Mouse (Mus musculus) hindbrain, embryonic 12.5 days (tissue): ENCODE results near the gene Mitf. TPM values are rescaled to one million over a fixed set of nuclear protein-coding genes. Genes with fewer than 3 reads are reported as not detected.
A peak's percentile ranks its signal among the peaks of the same experiment; 100 is the strongest.

Source experiments
- ATAC-seq: fragments of 200-750 bp; cut with Nextera tagmentation; 2 replicates; pipeline ENCODE4 v1.8.0; 2017; ENCODE audit warnings: moderate TSS enrichment; ENCODE audit not compliant: low FRiP score
- H3K27ac ChIP-seq: fragments of 300-500 bp; sonication (generic); 2 replicates; pipeline ENCODE4 v1.5.1; 2016; ENCODE audit warnings: mild to moderate bottlenecking
- H3K27me3 ChIP-seq: fragments of 300-500 bp; sonication (generic); 2 replicates; pipeline ENCODE4 v1.6.1; 2016; ENCODE audit warnings: mild to moderate bottlenecking
- H3K36me3 ChIP-seq: fragments of 300-500 bp; sonication (generic); 2 replicates; pipeline ENCODE4 v1.6.1; 2016; ENCODE audit warnings: mild to moderate bottlenecking
- H3K4me1 ChIP-seq: fragments of 300-500 bp; sonication (generic); 2 replicates; pipeline ENCODE4 v1.6.1; 2016
- H3K4me2 ChIP-seq: fragments of 300-500 bp; sonication (generic); replicated peaks from 2 replicates; pipeline ENCODE4 v1.6.1; 2016; ENCODE audit warnings: mild to moderate bottlenecking
- H3K4me3 ChIP-seq: fragments of 300-500 bp; sonication (generic); 2 replicates; pipeline ENCODE4 v1.5.1; 2016; ENCODE audit warnings: mild to moderate bottlenecking
- H3K9ac ChIP-seq: fragments of 300-500 bp; sonication (generic); 2 replicates; pipeline ENCODE4 v1.6.1; 2016; ENCODE audit warnings: mild to moderate bottlenecking, moderate library complexity
- H3K9me3 ChIP-seq: fragments of 300-500 bp; sonication (generic); replicated peaks from 2 replicates; pipeline ENCODE4 v1.6.1; 2016; ENCODE audit warnings: mild to moderate bottlenecking
- WGBS: fragments of 180-500 bp; shearing (Covaris S2); methylation state at CpG from one replicate; pipeline ENCODE4 v1.1.7; 2016; 5-methylcytosine and 5-hydroxymethylcytosine counted together
- polyA plus RNA-seq: library from polyadenylated mRNA; unstranded; fragments of >200 nt; fragmentation: Nextera tagmentation; extraction: Ambion mirVana; gene quantifications from 2 replicates; pipeline ENCODE4 v1.2.1, GENCODE M21; 2016

Mitf gene
- polyA plus RNA-seq, 1 experiment from 2014 or later, result 2.0 TPM

- Histone ChIP-seq H3K36me3 (no peaks in the 10 kb centered on the region), H3K4me2 (no peak overlapping the region), H3K27ac (no peak overlapping the region), H3K27me3 (no peaks in the 10 kb centered on the region), H3K9ac (no peak overlapping the region), H3K9me3 (no peaks in the 10 kb centered on the region), H3K4me3 (no peak overlapping the region), H3K4me1 (peaks cover 4% of the 10 kb centered on the region)
- WGBS, result 91% methylated on average over 3 of the region's 3 CpGs
- ATAC-seq, result no peak
These were observed 117.4 kb downstream of the Mitf start for GRCm38 (mm10) chr6:97924221-97924620.

- H3K4me2 ChIP-seq, result no peak overlapping the region
- 77% methylated on average over 3 of the region's 3 CpGs for WGBS
- H3K36me3 ChIP-seq, result no peaks in the 10 kb centered on the region
- H3K9ac ChIP-seq, result no peak overlapping the region
- no peak for ATAC-seq
- no peaks in the 10 kb centered on the region for H3K4me1 ChIP-seq
- H3K9me3 ChIP-seq, result no peaks in the 10 kb centered on the region
- H3K27ac ChIP-seq, result no peak overlapping the region
- no peaks in the 10 kb centered on the region for H3K27me3 ChIP-seq
- no peak overlapping the region for H3K4me3 ChIP-seq
These were observed 122.2 kb downstream of the Mitf start for GRCm38 (mm10) chr6:97929051-97929450.

DNA sequence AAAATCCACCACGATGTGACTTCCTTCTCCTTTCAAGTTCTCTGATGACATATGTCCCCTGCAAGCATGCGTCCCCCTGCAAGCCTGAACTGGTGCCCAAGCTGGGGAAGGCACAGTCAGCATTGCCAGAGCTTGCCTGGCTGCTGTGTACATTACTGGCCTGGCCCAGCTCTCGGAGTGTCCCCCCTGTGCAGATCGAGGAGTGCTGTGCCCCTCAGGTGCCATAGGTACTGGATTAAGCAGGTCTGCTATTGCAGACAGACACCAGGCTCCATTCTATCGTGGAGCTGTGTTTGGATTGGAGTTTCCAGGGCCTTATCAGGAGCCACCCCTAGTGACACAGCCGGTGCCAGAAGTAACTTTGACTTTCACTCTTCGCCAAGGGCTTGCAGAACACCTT is 122.6 kb downstream of the Mitf start:
- no peak overlapping the region for H3K27ac ChIP-seq
- WGBS, result 77% methylated on average over 7 of the region's 7 CpGs

DNA sequence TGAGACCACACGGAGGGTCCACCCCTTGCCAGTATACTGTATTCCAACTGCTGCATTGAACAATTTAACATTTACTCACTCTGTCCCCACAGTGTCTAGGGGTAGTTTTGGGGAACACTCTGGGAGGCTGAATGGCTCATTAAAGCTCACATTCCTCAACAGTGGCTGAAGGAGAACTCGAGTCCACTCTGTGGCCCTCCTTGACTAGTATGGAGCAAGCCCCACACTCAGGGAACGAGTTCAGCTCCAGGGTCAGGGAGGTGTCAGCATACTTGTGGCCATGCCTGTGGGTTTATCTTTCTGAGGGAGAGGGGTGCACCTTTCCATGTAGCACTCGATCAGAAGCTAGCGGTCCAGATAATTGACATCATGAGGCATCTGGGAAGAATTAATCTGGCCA is 130.3 kb downstream of the Mitf start:
- H3K4me2 ChIP-seq, result no peak overlapping the region
- WGBS, result 77% methylated on average over 5 of the region's 5 CpGs
- no peak overlapping the region for H3K27ac ChIP-seq
- no peak overlapping the region for H3K4me3 ChIP-seq
- H3K36me3 ChIP-seq, result no peaks in the 10 kb centered on the region
- 0 out of 2 replicates have a peak, but pooled peaks cover 3% of the 10 kb centered on the region for H3K27me3 ChIP-seq
- no peak overlapping the region for H3K9ac ChIP-seq
- no peak for ATAC-seq
- peaks cover 6% of the 10 kb centered on the region; the same call in 1 of the 2 replicates for H3K4me1 ChIP-seq
- no peaks in the 10 kb centered on the region for H3K9me3 ChIP-seq

More for the DNA sequence above, 122.6 kb downstream of the Mitf start:
- Histone ChIP-seq H3K36me3 (no peaks in the 10 kb centered on the region), H3K9ac (no peak overlapping the region), H3K4me2 (no peak overlapping the region), H3K4me1 (no peaks in the 10 kb centered on the region), H3K4me3 (no peak overlapping the region), H3K27me3 (no peaks in the 10 kb centered on the region), H3K9me3 (no peaks in the 10 kb centered on the region)
- no peak for ATAC-seq

DNA sequence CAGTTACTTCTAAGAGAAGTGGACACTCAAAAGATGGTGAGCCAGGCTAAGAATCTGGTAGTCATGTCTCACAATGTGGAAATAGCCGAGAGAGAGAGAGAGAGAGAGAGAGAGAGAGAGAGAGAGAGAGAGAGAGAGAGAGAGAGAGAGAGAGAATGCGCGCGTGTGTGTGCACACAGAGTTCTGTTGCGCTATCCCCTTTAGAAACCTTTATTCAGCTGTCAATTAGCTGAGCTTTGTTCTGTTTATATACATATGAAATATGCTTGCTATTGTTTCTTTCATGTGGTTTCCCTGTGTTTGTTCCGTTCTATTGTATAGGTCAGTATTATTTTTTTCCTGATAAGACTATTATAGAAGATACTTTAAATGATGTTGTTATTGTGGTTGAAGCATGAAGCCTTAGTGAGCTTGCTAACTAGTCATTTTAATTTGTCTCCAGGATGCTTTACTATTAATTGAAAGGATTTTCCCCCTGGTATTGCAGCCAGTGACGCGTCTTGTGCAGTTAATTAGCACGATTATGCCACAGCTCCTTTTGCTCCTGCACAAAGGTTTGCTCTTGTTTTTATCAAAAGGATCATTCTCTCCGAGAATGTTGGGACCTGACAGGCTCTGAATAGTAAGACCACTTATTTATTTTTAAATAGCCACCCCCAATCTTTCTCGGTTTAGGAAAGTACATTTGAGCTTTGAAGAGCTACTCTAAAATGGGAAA is 131.2 kb downstream of the Mitf start:
- peaks cover 6% of the 10 kb centered on the region; the same call in 1 of the 2 replicates for H3K4me1 ChIP-seq
- no peaks in the 10 kb centered on the region for H3K36me3 ChIP-seq
- H3K27ac ChIP-seq, result 0 out of 2 replicates have a peak overlapping the region, but pooled peaks have one; percentile 12
- no peaks in the 10 kb centered on the region for H3K9me3 ChIP-seq
- H3K4me2 ChIP-seq, result 0 out of 2 replicates have a peak overlapping the region, but pooled peaks have one; percentile 3
- ATAC-seq, result no peak
- H3K4me3 ChIP-seq, result no peak overlapping the region
- H3K27me3 ChIP-seq, result 0 out of 2 replicates have a peak, but pooled peaks cover 3% of the 10 kb centered on the region
- H3K9ac ChIP-seq, result no peak overlapping the region
- 44% methylated on average over 11 of the region's 11 CpGs for WGBS

DNA sequence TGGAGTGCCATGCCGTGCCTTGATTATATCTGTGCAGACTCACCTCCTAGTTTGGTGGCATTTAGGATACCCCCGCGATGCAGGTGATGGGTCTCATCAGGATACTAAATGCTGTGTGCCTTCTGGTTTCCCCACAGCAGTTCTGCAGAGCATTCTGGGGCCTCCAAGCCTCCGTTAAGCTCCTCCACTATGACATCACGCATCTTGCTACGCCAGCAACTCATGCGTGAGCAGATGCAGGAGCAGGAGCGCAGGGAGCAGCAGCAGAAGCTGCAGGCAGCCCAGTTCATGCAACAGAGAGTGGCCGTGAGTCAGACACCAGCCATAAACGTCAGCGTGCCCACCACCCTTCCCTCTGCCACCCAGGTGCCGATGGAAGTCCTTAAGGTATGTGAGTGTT is 134.1 kb downstream of the Mitf start:
- no peak overlapping the region for H3K9ac ChIP-seq
- H3K36me3 ChIP-seq, result no peaks in the 10 kb centered on the region
- no peak for ATAC-seq
- H3K4me2 ChIP-seq, result no peak overlapping the region
- no peak overlapping the region for H3K4me3 ChIP-seq
- 88% methylated on average over 12 of the region's 12 CpGs for WGBS
- no peaks in the 10 kb centered on the region for H3K9me3 ChIP-seq
- 0 out of 2 replicates have a peak, but pooled peaks cover 3% of the 10 kb centered on the region for H3K27me3 ChIP-seq
- H3K27ac ChIP-seq, result no peak overlapping the region
- peaks cover 6% of the 10 kb centered on the region; the same call in 1 of the 2 replicates for H3K4me1 ChIP-seq

DNA sequence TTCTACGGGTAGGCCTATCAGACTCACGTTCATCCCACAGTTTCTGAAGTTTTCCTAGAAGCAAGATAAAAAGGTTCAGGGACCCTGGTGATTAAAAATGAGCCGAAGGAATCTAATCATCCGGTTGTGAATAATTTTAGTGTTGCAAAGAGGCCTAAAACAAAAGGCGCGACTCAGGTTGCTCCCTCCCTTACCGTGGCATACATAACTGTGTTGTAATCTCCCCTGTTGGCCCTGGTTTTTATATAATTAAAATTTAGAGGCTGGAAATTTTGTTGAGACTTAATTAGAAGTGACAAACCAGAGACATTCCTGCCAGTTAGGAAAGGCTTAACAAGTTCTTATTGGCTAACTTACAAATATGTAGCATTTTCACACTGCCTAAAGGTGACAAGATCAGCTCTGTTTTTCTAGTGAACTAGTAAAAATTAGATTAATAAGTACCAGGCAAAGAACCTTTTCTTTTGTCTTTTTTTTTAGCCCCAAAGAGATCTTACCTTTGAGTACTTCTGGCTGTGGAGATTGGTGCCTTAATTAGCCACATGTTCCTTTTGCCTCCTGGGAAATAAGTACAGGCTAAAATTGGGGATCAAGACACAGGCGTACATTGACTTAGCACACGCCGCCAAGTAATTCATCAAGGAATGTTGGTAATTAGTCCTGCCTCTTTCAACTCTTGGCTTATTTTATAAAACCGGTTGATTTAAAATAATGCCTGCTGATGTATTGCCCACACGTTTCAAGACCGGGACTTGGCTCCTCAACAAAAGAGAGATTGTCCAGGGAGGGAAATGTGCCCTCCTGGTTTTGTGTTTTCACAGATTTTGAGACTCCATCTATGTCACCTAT is 143.4 kb downstream of the Mitf start:
- no peaks in the 10 kb centered on the region for H3K36me3 ChIP-seq
- no peak overlapping the region for H3K27ac ChIP-seq
- no peaks in the 10 kb centered on the region for H3K9me3 ChIP-seq
- WGBS, result 60% methylated on average over 13 of the region's 13 CpGs
- H3K9ac ChIP-seq, result no peak overlapping the region
- no peaks in the 10 kb centered on the region for H3K27me3 ChIP-seq
- no peak overlapping the region for H3K4me3 ChIP-seq
- ATAC-seq, result no peak
- H3K4me2 ChIP-seq, result no peak overlapping the region
- H3K4me1 ChIP-seq, result no peaks in the 10 kb centered on the region; the same call in 1 of the 2 replicates

DNA sequence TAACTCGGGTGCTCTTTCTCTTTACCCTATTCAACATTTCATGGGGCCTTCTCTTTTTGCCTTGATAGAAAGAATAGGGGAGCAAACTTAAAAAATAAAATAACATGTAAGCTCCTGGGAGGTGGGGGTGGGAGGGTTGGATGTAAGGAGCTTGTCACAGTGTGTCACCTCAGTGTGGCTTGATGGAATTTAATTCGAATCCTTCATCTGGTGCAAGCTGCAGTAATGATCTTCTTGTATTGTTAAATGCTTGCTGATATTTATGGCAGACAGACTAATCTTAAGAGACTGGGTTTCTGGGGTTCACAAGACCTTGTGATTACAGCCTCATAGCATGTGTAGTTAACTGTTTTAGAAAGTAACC is 144.0 kb downstream of the Mitf start:
- Histone ChIP-seq H3K4me2 (no peak overlapping the region), H3K4me3 (no peak overlapping the region), H3K4me1 (no peaks in the 10 kb centered on the region; the same call in 1 of the 2 replicates), H3K27me3 (no peaks in the 10 kb centered on the region), H3K9ac (no peak overlapping the region), H3K27ac (no peak overlapping the region), H3K9me3 (no peaks in the 10 kb centered on the region), H3K36me3 (no peaks in the 10 kb centered on the region)
- no peak for ATAC-seq
- 69% methylated on average over 2 of the region's 2 CpGs for WGBS

DNA sequence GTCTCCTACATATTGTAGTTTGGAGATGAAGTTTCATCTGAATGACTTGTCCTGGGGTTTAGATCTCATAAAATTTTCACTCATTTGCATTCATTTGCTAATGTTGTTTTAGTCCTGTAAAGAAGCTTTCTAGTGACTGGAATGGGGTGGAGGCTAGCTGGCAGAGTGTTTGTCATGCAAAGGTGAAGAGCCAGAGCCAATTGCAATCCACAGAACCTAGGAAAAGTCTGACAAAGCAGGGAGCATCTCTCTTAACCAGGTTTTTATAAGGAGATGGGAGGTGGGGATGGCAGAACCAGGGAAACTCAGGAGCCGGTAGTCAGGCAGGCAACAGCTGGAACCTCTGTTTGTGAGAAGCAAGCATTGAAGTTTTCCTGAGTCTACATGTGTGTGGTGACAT is 144.9 kb downstream of the Mitf start:
- no peak for ATAC-seq
- WGBS, result 65% methylated on average over 1 of the region's 1 CpGs
- Histone ChIP-seq H3K27me3 (no peaks in the 10 kb centered on the region), H3K27ac (no peak overlapping the region), H3K36me3 (no peaks in the 10 kb centered on the region), H3K4me2 (no peak overlapping the region), H3K4me3 (no peak overlapping the region), H3K9me3 (no peaks in the 10 kb centered on the region), H3K9ac (no peak overlapping the region), H3K4me1 (no peaks in the 10 kb centered on the region; the same call in 1 of the 2 replicates)

DNA sequence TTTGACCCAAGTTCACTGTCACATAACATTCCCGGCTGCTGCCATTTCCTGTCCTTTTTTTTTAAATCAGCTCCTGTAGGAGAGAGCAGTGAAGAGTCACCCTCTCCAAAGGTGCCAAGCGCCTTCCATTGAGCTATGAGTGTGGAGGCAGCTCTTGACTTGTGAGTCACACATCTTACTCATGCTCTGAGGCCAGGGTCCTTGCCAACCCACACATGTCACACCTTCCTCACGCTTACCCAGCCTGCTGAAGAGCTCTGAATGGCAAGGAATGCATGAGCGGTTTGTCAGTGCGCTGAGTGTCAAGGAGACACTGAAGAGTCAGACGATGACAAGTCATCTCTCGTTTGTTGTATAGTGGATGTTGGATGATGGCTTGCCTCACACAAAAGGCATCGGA is 146.0 kb downstream of the Mitf start:
- no peak overlapping the region for H3K9ac ChIP-seq
- 79% methylated on average over 8 of the region's 8 CpGs for whole genome bisulfite sequencing
- H3K36me3 ChIP-seq, result no peaks in the 10 kb centered on the region
- H3K4me1 ChIP-seq, result no peaks in the 10 kb centered on the region; the same call in 1 of the 2 replicates
- no peak overlapping the region for H3K27ac ChIP-seq
- H3K4me2 ChIP-seq, result no peak overlapping the region
- H3K4me3 ChIP-seq, result no peak overlapping the region
- no peak for ATAC-seq
- no peaks in the 10 kb centered on the region for H3K9me3 ChIP-seq
- H3K27me3 ChIP-seq, result no peaks in the 10 kb centered on the region

GRCm38 (mm10) chr6:97956121-97956520 is 149.3 kb downstream of the Mitf start:
- Histone ChIP-seq H3K9me3 (no peaks in the 10 kb centered on the region), H3K9ac (no peak overlapping the region), H3K4me2 (no peak overlapping the region), H3K4me1 (no peaks in the 10 kb centered on the region), H3K4me3 (no peak overlapping the region), H3K27me3 (no peaks in the 10 kb centered on the region), H3K27ac (no peak overlapping the region), H3K36me3 (no peaks in the 10 kb centered on the region)
- ATAC-seq, result no peak
- 83% methylated on average over 6 of the region's 6 CpGs for WGBS

DNA sequence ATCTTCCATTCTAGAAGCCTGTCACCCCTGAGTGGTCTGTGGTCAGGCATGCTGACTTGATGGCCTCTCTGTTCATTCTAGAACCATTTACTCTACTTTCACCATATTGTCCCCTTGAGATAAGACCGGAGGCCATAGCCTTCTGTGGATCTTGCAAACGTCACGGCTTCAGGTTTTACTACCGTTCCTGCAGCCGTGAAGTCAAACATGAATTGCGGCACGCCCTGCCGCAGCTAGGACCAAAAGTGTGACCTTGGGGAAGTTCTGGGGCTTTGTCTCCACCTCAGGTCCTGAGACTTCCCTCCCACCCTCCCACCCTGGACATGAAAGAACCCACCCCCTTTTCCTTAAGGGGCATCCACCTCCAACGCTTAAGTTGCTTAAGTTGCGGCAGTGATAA is 149.8 kb downstream of the Mitf start:
- Histone ChIP-seq H3K9me3 (no peaks in the 10 kb centered on the region), H3K36me3 (no peaks in the 10 kb centered on the region), H3K4me3 (no peak overlapping the region), H3K27me3 (no peaks in the 10 kb centered on the region), H3K4me1 (no peaks in the 10 kb centered on the region), H3K27ac (no peak overlapping the region), H3K4me2 (no peak overlapping the region), H3K9ac (no peak overlapping the region)
- no peak for ATAC-seq
- 93% methylated on average over 10 of the region's 10 CpGs for WGBS
